Mouse (Mus musculus): ENCODE data around the gene St5. TPM values are rescaled to one million over a fixed set of nuclear protein-coding genes. Genes with fewer than 3 reads are reported as not detected.
A peak's percentile ranks its signal among the peaks of the same experiment; 100 is the strongest.

Gene St5
- total RNA-seq, 2 experiments from 2014 or later, result 381 to 390 TPM

- ATAC-seq (replicated peaks; ENCODE audit: low FRiP score, poor library complexity, severe bottlenecking), result no peak
These were observed 88.5 kb downstream of the St5 start for GRCm38 (mm10) chr7:109614939-109615338.

DNA sequence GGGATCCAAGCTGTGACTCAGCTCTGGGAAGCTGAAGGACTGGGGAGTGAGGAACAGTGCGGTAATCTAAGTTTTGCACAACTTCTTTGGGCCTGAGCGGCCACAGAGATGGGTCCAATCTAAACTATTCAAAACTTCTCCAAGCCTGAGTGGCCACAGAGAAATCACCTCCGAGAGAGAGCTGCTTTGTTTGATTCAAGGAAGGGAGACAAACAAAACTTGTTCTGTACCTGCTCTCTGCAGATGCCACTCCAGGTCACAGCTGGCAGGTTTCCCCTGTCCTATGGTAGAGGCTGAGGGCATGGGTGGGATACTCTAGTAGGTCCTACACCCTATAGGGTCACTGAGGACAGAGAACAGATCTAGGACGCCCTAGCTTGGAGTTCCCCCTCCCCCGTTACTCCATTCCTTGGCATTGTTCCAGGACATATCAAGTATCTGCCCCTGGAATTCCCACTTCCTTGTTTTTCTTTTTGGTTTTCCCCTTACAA is 89.8 kb downstream of the St5 start:
- ATAC-seq (replicated peaks; ENCODE audit: low FRiP score, poor library complexity, severe bottlenecking), result no peak

DNA sequence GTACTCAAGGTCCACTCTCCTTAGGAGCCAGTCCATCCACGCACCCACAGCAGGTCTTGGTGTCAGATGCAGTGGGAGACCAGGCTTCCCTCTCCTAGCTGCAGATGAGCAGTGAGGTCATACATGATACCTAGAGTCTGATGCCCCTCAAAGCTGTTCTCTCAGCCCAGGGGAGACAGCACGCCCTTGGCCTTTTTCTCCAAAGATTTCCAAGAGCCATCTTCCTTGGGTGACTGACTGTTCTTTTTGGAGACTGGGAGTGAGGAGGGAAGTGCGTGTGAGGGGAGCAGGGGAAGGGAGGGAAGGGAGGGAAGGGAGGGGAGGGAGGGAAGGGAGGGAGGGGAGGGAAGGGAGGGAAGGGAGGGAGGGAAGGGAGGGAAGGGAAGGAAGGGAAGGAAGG is 90.4 kb downstream of the St5 start:
- no peak for ATAC-seq (replicated peaks; ENCODE audit: low FRiP score, poor library complexity, severe bottlenecking)

DNA sequence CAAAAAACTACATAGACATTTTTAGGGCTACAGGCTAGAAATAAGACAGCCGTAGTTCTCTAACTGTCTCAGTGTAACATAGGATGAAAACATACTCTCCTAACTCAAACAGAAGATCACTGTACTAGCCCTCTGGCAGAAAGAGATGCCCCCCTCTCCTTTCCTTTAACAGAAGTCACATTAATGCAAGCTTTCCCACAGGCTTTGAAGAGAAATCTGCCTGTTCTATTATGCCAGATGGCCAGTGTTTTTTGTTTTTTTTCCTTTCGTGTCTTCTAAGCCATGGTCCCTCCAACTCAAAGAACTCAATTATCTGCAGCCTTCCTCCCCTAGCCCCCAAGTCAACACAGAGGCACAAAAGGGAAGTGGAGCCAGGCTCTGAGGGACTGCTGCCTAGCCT is 90.9 kb downstream of the St5 start:
- ATAC-seq (replicated peaks; ENCODE audit: low FRiP score, poor library complexity, severe bottlenecking), result no peak

DNA sequence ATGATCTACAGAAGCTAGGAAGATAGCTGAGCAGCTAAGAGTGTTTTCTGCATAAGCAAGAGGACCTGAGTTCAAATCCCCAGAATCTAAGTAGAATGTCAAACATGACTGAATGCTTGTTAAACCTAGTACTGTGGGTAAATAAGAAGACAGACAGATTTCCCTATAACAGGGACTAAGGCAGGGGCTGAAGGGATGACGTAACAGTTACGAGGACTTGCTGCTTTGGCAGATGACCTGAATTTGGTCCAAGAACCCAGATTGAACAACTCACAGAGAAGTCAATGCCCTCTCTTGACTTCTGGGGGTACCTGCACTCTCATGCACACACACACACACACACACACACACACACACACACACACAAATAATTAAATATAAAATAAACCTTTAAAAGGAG is 93.1 kb downstream of the St5 start:
- no peak for ATAC-seq (replicated peaks; ENCODE audit: low FRiP score, poor library complexity, severe bottlenecking)

GRCm38 (mm10) chr7:109609565-109610345 is 93.7 kb downstream of the St5 start:
- no peak for ATAC-seq (replicated peaks; ENCODE audit: low FRiP score, poor library complexity, severe bottlenecking)

- no peak for ATAC-seq (replicated peaks; ENCODE audit: low FRiP score, poor library complexity, severe bottlenecking)
These were observed 94.6 kb downstream of the St5 start for GRCm38 (mm10) chr7:109608831-109609230.

DNA sequence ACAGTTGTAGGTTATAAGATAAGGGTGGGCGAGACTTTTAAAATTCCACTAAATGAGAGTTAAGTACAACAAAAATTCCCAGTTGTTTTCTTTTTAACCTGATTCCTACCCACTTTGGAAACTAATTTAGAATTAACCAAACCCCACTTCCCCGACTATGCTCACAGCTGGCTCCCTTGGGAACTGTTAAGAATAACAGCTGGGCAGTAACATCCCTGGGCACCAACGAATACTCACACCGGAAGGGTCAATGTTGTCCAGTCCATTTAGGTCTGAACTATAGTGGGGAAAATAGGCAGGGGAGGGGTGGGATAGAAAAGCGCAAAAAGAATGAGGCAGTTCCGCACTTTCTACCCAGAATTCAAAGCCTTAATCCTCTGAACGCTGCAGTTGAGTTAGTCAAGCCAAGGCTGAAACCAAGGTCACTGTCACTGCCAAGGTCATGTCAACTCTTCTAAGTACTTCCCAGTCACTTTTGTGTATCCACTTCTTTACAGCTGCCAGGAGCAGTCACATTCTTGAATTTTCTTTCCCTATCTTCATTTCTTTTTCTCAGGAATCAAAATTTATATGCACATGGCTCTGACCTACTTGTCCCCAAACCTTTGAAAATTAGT is 96.3 kb downstream of the St5 start:
- no peak for ATAC-seq (replicated peaks; ENCODE audit: low FRiP score, poor library complexity, severe bottlenecking)

DNA sequence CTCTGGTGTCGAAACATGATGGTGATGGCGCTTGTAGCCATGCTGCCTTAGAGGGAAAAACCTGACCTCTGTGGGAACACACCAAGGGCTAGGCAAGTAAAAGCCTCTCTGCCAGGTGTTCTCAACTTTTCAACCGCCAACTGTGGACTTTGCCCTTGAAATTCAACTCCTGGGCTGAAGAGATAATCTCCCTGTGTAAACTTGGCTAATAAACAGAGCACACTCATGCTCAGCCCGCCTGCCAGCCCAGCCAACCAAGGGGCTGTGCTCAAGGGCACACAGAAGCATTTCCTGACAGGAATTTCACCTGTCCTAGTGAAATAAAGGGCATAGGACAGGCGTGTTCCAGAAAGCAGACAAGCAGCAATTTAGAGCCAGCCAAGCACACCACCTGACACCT is 100.8 kb downstream of the St5 start:
- peak; percentile 83 for ATAC-seq (replicated peaks; ENCODE audit: low FRiP score, poor library complexity, severe bottlenecking)

DNA sequence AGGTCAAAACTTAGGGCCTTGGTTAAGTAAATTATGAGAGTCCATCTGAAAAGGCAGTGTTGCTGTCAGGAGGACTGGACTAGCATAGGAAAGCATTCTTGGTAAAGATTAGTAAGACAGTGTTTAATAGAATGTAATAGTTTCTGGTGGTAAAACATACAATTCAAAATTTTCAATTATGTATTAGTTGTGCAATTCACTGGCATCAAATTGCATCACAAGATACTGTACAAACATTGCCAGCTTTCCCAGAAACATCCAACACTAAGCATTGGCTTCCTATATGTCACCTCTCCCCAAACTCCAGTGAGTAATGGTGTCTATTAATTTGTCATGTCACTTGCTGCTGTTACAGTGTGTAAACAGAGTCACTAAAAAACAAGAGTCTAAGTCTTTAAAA is 101.4 kb downstream of the St5 start:
- ATAC-seq (replicated peaks; ENCODE audit: low FRiP score, poor library complexity, severe bottlenecking), result 0 out of 2 replicates have a peak, but pooled peaks have one; percentile 25

DNA sequence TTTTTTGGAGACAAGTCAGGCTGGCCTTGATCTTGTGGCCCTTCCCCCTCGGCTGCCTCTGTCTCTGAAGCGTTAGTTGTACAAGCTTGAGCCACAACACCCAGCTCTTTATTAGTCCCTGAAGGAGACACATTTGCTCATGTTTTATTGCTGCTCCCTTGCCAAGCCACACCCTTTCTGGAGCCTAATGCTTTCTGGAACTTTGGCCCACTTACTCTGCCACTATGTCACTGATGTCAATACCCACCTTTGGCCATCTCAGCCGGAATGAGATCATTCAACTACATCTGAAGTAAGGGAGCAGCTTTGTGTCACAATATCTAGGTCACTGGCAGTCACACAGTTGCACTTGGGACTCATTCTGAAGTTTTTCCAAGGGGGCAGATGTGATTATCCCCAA is 102.7 kb downstream of the St5 start:
- peak; percentile 52 for ATAC-seq (replicated peaks; ENCODE audit: low FRiP score, poor library complexity, severe bottlenecking)

DNA sequence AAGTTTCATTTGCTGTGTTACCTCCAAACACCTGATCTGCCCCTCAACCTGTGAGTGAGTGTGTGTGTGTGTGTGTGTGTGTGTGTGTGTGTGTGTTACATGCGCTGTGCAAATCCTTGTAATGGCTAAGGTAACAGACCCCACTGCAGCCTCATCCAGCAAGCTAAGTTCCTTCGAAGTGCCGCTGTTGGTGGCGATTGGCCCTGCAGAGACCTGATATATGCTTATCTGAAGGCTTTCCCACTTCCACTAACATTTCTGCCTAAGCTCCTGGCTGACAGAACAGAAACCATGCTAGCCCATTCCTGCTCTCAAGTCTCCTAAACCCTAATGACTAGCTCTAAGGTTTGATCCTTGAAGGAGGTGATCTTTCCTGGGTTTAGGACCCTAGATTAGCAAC is 103.4 kb downstream of the St5 start:
- ATAC-seq (replicated peaks; ENCODE audit: low FRiP score, poor library complexity, severe bottlenecking), result peak; percentile 55

DNA sequence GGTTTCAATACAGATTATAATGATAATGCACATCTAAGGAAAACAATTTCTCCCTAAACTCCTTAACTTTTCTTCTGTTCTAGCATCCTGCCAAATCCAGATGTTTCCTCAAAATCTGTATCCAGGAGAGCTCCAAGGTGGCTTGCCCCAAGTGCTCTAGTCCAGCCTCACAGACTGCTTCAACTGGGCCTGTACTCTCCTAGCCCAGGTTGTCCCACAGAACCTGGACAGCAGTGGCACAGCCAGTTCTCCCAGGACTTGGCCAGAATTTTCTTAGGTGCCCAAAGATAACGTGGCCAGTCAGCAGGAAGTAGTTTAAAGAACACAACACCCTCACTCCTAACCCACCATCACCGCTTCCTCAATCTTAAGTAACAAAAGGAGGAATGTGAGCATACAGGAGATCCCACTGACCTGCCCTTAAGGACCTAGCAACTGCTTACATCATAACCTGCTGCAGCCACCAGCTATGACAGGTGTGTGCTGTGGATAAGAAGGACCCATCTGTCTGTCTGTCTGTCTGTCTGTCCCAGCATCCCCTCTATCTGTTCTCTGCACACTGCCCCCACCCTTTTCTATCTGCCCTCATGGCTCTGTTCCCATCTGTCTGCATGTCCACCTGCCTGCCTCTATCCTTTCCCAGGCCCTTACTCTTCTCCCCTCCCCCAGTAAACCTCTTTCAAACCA is 108.4 kb downstream of the St5 start:
- ATAC-seq (replicated peaks; ENCODE audit: low FRiP score, poor library complexity, severe bottlenecking), result peak; percentile 81

DNA sequence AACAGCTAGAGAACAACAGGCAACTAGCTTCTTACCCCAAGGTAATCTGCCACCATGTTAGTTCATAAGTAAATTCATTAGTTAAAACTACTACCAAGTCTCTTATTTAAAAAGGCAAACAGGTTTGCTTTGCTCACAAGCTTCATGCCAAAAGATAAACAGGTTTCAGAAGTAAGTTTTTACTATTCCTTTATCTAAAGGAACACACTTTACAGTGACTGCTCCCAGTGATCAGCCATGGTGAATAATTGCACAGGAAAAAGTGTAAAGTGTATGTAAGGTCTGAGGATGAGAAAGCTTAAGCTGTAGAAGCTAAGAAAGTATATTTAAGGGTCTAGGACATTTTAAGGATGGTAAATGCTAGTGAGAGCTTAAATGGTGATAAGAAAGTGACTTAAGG is 109.4 kb downstream of the St5 start:
- ATAC-seq (replicated peaks; ENCODE audit: low FRiP score, poor library complexity, severe bottlenecking), result peak; percentile 73

GRCm38 (mm10) chr7:109592184-109592583 is 111.2 kb downstream of the St5 start:
- no peak for ATAC-seq (replicated peaks; ENCODE audit: low FRiP score, poor library complexity, severe bottlenecking)

GRCm38 (mm10) chr7:109590576-109590975 is 112.8 kb downstream of the St5 start:
- ATAC-seq (replicated peaks; ENCODE audit: low FRiP score, poor library complexity, severe bottlenecking), result no peak

- no peak for ATAC-seq (replicated peaks; ENCODE audit: low FRiP score, poor library complexity, severe bottlenecking)
These were observed 114.4 kb downstream of the St5 start for GRCm38 (mm10) chr7:109588990-109589389.

- ATAC-seq (replicated peaks; ENCODE audit: low FRiP score, poor library complexity, severe bottlenecking), result no peak
These were observed 115.3 kb downstream of the St5 start for GRCm38 (mm10) chr7:109588145-109588544.

DNA sequence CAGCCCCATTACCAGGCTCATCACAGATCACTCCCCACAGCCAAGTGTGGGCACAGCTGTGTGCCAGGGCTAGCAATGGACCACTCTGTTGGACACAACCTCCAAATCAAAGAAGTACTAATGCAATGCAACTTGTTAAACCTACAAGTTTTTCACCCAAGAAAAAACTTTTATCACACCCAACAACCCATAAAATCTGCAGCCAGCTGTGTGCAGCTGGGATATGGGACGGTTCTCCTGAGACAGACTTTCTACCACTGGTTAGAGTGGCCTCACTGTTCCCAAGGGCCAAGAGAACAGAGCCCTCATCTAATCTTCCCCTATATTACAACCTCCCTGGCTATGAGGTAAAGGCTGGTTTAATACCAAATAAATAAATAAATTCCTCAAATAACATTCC is 118.9 kb downstream of the St5 start:
- no peak for ATAC-seq (replicated peaks; ENCODE audit: low FRiP score, poor library complexity, severe bottlenecking)

GRCm38 (mm10) chr7:109580489-109580888 is 122.9 kb downstream of the St5 start:
- no peak for ATAC-seq (replicated peaks; ENCODE audit: low FRiP score, poor library complexity, severe bottlenecking)

Measured in erythroblast, adult 5-6 weeks (primary cell).